Mouse (Mus musculus) fat pad, adult 2 months (tissue): ENCODE results near the gene Cc2d1a.

Experiments used
- DNase-seq: peaks from one replicate; pipeline ENCODE4 v3.0.0-alpha.2; 2011; ENCODE audit warnings: low read depth, low spot score; ENCODE audit errors: extremely low read depth

Gene Cc2d1a

DNA sequence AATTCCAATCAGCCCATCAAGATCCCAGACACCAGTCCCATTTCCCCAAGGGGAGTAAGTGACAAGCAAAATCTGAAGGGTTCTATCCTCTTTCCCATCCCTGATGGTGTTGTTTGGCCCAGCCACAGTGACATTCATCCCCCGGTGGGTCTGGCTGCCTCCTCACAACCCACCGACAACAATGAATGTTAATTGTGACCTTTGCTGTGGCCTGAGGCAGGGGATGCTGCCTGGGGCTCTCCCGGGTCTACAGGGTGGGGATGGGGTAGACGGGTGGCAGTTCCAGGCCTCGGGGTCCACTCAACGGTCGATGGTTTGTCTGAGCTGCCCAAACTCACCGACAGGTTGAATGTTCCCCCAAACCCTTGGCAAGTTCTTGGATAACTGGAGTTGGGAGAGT is 30.9 kb upstream of the Cc2d1a start:
- no peak for DNase-seq

DNA sequence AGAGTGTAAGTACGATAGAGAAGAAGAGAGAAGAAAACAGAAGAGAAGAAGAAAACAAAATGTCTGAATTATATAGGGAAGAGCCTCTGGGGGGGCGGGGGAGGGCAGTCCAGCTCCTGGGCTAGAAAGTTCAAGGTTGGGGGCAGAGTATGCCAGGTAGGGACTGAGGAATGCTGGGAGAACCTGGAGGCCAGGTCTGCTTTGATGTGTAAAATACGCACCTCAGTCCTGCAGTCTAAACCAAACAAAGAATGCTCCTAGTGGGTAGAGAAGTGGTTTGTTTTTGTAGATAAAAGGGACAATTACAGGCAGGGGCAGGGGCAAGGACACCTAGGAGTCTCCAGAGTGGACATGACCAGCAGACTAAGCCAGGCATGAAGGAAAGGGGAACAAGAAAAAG is 29.7 kb upstream of the Cc2d1a start:
- no peak for DNase-seq

GRCm38 (mm10) chr8:84176560-84176959 is 28.8 kb upstream of the Cc2d1a start:
- no peak for DNase-seq

DNA sequence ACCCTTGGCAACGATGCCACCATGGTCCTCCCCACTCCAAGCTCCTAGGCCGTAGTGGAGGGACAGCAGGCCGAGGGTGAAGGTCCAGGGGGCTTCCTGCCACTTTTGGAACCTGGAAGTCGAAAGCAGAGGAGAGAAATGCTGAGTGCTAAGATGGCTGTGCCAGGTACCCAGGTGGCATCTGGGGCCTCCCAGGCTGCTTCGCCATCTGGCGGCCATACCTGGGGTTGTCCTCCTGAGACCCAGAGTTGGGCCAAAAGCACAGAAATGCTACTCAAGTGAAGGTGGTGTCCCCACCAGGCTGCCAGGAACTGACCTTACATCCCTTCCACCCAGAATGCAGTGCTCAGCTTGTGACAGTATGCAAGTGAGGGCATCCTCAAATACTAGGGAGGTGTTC is 26.1 kb upstream of the Cc2d1a start:
- no peak for DNase-seq

DNA sequence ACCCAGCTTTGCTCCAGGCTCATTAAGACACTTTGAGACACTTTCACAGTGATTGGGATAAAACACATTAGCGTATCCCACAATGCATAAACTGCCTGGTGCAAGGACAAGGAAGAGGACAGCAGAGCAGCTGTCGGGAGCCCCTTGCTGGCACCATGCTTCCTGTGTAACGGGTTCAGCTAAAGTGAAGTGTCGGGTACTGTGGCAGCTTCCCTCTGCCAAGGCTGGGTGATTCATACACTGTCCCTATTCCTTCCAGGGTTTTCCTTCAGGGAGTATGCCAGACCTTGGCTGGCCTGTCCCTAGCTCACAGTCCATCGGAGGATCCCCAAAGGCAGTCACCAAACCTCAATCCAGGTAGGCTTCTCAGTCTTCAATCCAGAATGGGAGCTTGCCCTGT is 22.4 kb upstream of the Cc2d1a start:
- DNase-seq, result no peak

GRCm38 (mm10) chr8:84167696-84168095 is 20.0 kb upstream of the Cc2d1a start:
- DNase-seq, result no peak

DNA sequence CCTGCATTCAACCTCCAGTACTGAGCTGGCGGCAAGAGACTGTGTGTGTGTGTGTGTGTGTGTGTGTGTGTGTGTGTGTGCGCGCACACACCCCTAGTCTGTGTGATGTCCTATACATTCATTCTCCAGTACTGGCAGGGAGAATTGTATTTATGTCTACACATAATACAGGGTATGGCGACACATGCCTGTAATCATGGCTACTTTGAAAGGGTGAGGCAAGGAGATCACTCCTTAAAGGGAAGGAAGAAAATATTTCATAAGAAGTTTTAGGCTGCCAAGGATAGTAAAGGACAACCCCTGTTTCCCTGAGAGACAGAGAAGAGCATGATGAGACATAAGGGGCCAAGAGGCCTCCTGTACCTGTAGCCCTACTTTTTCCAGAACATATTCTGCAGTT is 9.9 kb upstream of the Cc2d1a start:
- peak; percentile 14 for DNase-seq

GRCm38 (mm10) chr8:84149181-84149580 is 1.4 kb upstream of the Cc2d1a start:
- no peak for DNase-seq

DNA sequence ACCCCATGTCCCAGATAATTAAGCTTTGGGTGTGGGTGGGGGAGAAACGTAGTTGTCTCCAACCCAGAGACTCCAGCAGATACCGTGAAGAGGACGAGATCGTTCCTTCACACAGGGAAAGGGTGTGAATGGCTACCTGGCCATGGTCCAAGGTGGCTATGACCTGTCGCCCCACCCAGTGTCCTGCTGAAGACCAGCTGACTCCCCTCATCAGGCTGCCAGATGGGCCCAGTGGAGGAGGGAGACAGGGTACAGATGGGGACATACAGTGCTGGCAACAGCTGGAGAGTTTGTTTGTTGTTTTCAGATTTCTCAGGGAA is 755 bp upstream of the Cc2d1a start:
- DNase-seq, result no peak

DNA sequence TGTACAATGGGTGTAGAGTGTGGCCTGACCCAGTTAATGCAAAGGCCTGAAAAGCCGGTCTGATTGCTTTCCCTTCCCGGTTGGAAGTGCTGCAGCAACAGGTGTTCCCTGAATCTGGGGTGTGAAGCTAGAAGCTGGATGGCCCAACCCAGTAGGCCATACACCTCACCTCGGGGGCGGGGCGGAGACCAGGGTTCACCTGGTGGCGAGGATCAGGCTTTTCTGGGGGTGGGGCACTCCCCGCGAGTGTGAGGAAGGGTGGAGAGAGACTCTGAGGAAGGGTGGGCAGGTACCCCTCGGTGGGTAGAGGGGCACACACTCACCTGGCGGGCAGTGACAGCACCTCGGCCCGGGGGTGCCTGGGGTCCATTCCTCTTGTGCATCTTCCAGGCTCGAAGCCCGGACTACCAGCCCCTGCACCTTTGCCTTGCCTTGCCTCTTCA is 391 bp downstream of the Cc2d1a start:
- no peak for DNase-seq

- DNase-seq, result peak; percentile 86
Observed at GRCm38 (mm10) chr8:84144636-84145245, 3.0 kb downstream of the Cc2d1a start.

GRCm38 (mm10) chr8:84140838-84141237 is 6.9 kb downstream of the Cc2d1a start:
- no peak for DNase-seq

DNA sequence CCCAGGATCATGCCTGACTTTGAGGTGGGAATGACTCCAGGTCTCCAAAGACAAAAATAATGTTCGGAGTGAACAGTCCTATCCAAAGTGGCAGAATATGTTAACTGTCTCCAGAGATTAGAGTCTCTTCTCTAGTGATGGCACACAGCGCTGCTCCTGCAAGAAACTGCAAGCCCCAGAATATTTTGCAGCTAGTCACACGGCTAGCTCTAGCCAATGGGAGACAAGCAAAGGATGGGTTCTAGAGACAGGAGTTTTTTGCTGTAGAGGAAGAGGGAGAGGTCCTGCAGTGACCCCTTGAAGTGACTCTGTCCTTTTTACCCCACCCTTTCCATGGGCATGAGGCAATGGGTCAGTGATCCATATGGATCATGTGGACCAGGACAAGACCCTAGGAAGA is 9.9 kb downstream of the Cc2d1a start:
- DNase-seq, result no peak

DNA sequence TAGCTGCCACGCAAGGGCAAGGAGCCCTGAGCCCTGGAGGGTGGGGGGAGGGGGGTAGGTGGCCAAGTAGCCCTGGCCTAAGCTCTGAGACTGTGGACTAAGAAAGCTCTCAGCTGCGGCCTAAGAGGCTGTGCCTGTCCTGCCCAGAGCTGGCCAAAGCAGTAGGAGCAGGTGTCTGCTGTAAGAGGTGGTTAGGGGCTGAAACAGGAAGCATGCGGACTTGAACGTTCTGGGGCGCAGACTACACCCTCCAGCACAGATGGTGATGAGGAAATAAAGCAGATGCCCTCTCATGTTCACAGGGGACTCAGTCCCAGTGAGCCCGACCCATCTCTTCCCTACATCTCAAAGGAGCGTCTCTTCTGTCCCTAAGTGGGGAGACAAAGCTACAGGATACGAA is 15.5 kb downstream of the Cc2d1a start:
- DNase-seq, result no peak

- DNase-seq, result no peak
Observed at GRCm38 (mm10) chr8:84130806-84131205, 16.9 kb downstream of the Cc2d1a start.

DNA sequence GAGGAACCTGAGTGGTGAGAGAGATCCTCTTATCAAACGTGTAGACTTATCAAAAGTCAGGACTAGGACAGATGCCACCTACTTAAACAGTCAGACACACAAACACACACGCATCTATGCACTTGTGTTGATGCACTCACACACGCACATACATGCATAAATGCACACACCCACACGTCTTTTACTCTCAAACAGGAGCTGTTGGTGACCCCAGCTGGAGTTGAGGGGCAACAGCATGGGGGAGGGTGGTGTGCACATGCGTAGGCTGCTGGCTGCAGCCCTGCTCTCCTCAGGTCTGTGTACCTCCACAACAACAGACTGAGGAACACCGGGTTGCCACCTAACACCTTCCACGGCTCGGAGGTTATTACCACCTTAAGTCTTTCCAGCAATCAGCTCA is 19.5 kb downstream of the Cc2d1a start:
- no peak for DNase-seq

- DNase-seq, result no peak
Observed at GRCm38 (mm10) chr8:84127202-84127901, 20.4 kb downstream of the Cc2d1a start.

- no peak for DNase-seq
Observed at GRCm38 (mm10) chr8:84126742-84127141, 21.0 kb downstream of the Cc2d1a start.

GRCm38 (mm10) chr8:84125656-84126055 is 22.1 kb downstream of the Cc2d1a start, which contains the start of gene Podnl1:
TSS of gene Podnl1 (plus strand) at chr8:84125989.
- DNase-seq, result no peak

DNA sequence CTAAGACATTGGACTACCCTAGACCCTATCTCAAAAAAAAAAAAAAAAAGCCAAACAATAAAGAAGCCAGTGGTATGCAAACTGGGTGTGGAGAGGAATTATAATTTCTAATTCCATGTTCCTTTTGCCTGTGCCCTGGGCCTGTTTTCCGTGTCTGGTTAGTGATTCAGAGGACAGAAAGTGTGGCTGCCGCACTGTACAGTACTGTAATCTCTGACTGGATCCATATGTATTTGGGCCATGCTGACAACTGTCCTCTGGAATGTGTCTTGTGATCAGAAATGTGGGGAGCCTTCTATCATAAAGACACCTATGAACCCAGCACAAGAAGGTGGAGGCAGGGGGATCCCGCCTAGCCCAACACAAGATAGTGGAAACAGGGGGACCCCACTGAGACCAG is 25.6 kb downstream of the Cc2d1a start:
- DNase-seq, result no peak

DNA sequence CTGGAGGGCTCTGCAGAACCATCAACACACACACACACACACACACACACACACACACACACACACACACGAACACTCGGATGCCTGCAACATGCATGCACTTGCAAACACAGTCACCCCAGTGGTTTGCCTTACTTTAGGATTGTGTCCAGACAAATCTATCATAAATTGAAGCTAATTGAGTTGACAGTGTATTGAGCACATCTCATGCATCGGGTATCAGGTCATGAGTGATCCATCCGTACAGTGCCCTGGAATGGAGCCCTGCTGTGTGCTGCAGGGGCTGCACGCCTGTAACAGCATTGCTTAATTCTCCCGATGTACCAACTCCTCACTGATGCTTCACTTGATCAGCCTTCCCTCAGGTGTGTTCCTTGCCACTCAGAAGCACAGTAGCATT is 32.1 kb downstream of the Cc2d1a start:
- DNase-seq, result no peak

- DNase-seq, result no peak
Observed at GRCm38 (mm10) chr8:84106216-84107040, 41.3 kb downstream of the Cc2d1a start.
